Mouse (Mus musculus) liver, adult 2 months (tissue): ENCODE data around the gene Sec11a. TPM values are rescaled to one million over a fixed set of nuclear protein-coding genes. Genes with fewer than 3 reads are reported as not detected.

Experiments used
- DNase-seq: peaks from one replicate; pipeline ENCODE4 v3.0.0-alpha.2; 2011; ENCODE audit warnings: low read depth, low spot score; ENCODE audit errors: extremely low read depth
- H3K27ac ChIP-seq: fragments of 200-500 bp; replicated peaks from 2 replicates; pipeline ENCODE4 v1.5.1; 2012; ENCODE audit warnings: low read depth, mild to moderate bottlenecking, control low read depth, inconsistent platforms, low read length; ENCODE audit not compliant: insufficient read depth
- H3K27me3 ChIP-seq: fragments of 200-500 bp; 2 replicates; pipeline ENCODE4 v1.6.1; 2012; ENCODE audit warnings: mild to moderate bottlenecking, moderate library complexity, low read length, inconsistent platforms; ENCODE audit not compliant: control insufficient read depth, insufficient read depth
- H3K36me3 ChIP-seq: fragments of 200-500 bp; 2 replicates; pipeline ENCODE4 v1.6.1; 2012; ENCODE audit warnings: low read length, inconsistent platforms; ENCODE audit not compliant: control insufficient read depth, insufficient read depth
- H3K4me1 ChIP-seq: fragments of 200-500 bp; 2 replicates; pipeline ENCODE4 v1.6.1; 2011; ENCODE audit warnings: low read length; ENCODE audit not compliant: control insufficient read depth, insufficient read depth
- H3K4me3 ChIP-seq: fragments of 200-500 bp; 2 replicates; pipeline ENCODE4 v1.5.1; 2011; ENCODE audit warnings: low read depth, mild to moderate bottlenecking, control low read depth, low read length, moderate library complexity; ENCODE audit not compliant: insufficient read depth
- H3K79me2 ChIP-seq: fragments of 200-500 bp; 2 replicates; pipeline ENCODE4 v1.6.1; 2012; ENCODE audit warnings: inconsistent platforms, mild to moderate bottlenecking, low read length, moderate library complexity; ENCODE audit not compliant: control insufficient read depth, insufficient read depth
- H3K9ac ChIP-seq: fragments of 200-500 bp; 2 replicates; pipeline ENCODE4 v1.6.1; 2012; ENCODE audit warnings: low read depth, mild to moderate bottlenecking, control low read depth, inconsistent platforms, low read length
- CTCF ChIP-seq: fragments of 200-500 bp; IDR thresholded peaks from 2 replicates; pipeline ENCODE4 v1.5.1; 2011; ENCODE audit warnings: low read depth, low read length, control low read depth
- POLR2A ChIP-seq: fragments of 200-500 bp; IDR thresholded peaks from 2 replicates; pipeline ENCODE4 v1.6.1; 2011; ENCODE audit warnings: low read length, control low read depth; ENCODE audit not compliant: insufficient read depth; ENCODE audit errors: extremely low read depth
- WGBS: fragments of 180-500 bp; shearing (Covaris S2); methylation state at CpG from one replicate; pipeline ENCODE4 v1.1.7; 2018; 5-methylcytosine and 5-hydroxymethylcytosine counted together
- polyA plus RNA-seq: library from polyadenylated mRNA; depleted of rRNA; stranded (reverse); fragments of >200 nt; gene quantifications from 2 replicates; pipeline ENCODE4 v1.2.3, GENCODE M21; 2012
- total RNA-seq: library from RNA; depleted of rRNA; stranded (reverse); fragments of >200 nt; gene quantifications from 2 replicates; pipeline ENCODE4 v1.2.3, GENCODE M21; 2014

Sec11a gene
- total and polyA plus RNA-seq, 2 experiments: 64.6 to 103 TPM

DNA sequence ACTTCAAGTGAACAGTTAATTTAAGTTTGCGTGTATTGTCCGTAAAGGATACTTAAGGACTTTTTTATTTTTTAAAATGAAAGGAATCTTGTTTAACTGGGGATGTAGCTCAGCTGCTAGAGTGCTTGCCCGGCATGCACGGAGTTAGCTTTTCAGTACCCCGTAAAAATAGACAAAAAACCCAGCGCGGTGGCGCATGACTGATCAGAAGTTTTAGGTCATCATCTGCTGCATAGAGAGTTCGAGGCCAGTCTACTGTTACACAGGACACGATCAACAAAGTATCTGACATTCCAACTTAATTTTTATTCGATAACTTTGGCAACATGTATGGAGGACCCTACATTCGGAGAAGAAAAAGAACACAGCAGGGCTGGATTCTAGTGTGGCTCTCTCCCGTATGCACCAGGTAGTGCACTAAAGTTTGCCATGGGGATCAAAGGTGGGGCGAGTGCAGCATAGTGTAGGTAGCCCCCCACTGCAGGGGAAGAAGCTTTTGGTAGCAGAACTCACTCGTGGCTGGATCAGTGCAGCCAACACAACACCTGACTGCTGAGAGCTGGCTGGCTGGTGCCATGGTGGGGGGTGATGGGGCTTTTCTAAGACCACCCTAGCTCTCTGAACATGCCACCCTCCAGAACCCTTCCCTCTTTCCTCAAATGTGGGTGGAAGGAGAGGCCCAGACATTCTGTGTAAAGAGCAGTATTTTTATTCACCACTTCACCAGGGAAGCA lies 45.9 kb downstream of the Sec11a start:
- Histone ChIP-seq H3K36me3 (no peaks in the 10 kb centered on the region), H3K79me2 (no peaks in the 10 kb centered on the region), H3K4me1 (peaks cover 16% of the 10 kb centered on the region), H3K4me3 (peak overlapping the region; percentile 78), H3K9ac (peak overlapping the region; percentile 45; the same call in 1 of the 2 replicates), H3K27me3 (no peaks in the 10 kb centered on the region), H3K27ac (peak overlapping the region; percentile 37)
- TF ChIP-seq POLR2A (no peak), CTCF (no peak)
- DNase-seq: no peak
- 23% methylated on average over 15 of the region's 15 CpGs for WGBS

DNA sequence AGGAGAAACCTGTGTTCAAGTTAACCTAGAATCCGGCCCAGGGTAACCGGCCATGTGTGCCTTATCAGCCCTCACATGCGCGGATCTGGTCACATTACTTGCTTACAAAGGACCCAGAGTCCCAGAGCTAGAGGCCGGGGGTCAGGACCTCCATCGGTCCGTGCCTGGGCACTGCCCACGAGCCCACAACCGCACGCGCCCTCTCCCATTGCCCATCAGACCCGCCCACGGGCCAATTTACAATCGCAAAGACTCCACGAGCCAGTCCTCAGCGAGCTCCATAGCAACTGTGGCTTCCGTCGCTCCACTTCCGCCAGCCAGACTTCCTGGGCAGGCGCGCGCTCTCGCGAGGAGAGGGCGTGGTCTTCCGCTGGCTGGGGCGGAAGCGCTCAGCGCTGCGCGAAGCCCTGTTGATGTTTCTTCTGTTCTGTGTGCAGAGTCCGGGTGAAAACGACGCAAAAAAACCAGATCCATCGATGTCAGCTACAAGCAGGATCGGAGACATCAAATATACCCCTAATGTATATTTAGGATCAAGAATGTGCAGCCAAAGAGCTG lies 46.6 kb downstream of the Sec11a start, which contains the start of gene Wdr73:
Gene Wdr73 (minus strand): TSS at position 326 of the 558 bp plus-strand sequence.
- Histone ChIP-seq H3K9ac (peak within 1 kb of the TSS; percentile 70), H3K4me3 (peak within 1 kb of the TSS; percentile 78), H3K27me3 (no peaks in the 10 kb centered on the region), H3K27ac (peak within 1 kb of the TSS; percentile 37), H3K79me2 (no peaks in the 10 kb centered on the region), H3K4me1 (peaks cover 16% of the 10 kb centered on the region), H3K36me3 (no peaks in the 10 kb centered on the region)
- WGBS: under 1% methylated on average over 36 of the region's 36 CpGs
- DNase-seq: peak; percentile 81
- TF ChIP-seq CTCF (no peak), POLR2A (peak; percentile 75; the same call in 1 of the 2 replicates)

DNA sequence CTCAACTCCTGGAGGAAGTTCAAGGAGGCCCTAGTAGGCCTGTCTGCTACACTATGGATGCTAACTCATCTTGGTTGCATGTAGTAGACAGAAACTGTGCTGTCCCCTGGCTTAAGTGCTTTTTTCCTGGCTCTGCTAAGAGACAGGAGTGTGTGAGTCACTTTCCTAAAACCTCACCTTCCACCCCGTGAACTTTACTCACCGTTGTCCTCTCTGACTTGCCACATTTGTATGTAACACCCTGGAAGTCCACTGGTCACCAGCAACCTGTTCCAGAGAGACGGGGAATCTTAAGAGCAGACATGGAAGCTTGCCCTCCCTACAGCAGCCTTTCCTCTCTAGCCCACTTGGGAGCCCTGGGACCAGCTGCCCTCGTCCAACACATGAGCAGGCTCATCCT lies 49.9 kb downstream of the Sec11a start:
- no peak overlapping the region for H3K4me3 ChIP-seq
- peaks cover 16% of the 10 kb centered on the region for H3K4me1 ChIP-seq
- H3K27ac ChIP-seq: peak overlapping the region; percentile 90
- TF ChIP-seq CTCF (no peak), POLR2A (no peak)
- H3K27me3 ChIP-seq: no peaks in the 10 kb centered on the region
- no peaks in the 10 kb centered on the region for H3K79me2 ChIP-seq
- WGBS: 22% methylated on average over 4 of the region's 4 CpGs
- H3K9ac ChIP-seq: peak overlapping the region; percentile 37; the same call in 1 of the 2 replicates
- DNase-seq: peak; percentile 92
- 0 out of 2 replicates have a peak, but pooled peaks cover 1% of the 10 kb centered on the region for H3K36me3 ChIP-seq

DNA sequence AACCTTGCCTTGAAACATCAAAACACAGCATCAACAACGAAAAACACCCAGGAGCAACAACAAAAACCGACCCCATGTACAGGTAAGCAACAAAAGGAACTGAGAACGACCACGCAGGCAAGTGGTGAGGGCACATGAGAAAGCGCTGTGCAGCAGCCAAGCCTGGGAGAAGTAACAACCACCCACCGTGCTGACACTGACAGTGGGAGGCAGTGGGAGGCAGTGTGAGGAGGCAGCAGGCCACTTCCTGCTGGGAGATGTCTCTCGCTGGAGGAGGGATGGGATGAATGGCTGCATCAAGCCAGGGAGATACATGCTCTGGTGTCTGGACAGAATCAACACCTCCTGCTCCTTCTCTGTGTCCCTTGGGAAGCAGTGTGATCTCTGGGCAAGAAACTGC lies 50.4 kb downstream of the Sec11a start:
- no peak for DNase-seq
- H3K36me3 ChIP-seq: peaks cover 5% of the 10 kb centered on the region; the same call in 1 of the 2 replicates
- peak overlapping the region; percentile 75 for H3K27ac ChIP-seq
- H3K4me1 ChIP-seq: peaks cover 16% of the 10 kb centered on the region
- no peaks in the 10 kb centered on the region for H3K79me2 ChIP-seq
- no peak overlapping the region for H3K4me3 ChIP-seq
- WGBS: 89% methylated on average over 7 of the region's 7 CpGs
- no peak for TF ChIP-seq CTCF
- TF ChIP-seq POLR2A: no peak
- peak overlapping the region; percentile 23; the same call in 1 of the 2 replicates for H3K9ac ChIP-seq
- no peaks in the 10 kb centered on the region for H3K27me3 ChIP-seq

DNA sequence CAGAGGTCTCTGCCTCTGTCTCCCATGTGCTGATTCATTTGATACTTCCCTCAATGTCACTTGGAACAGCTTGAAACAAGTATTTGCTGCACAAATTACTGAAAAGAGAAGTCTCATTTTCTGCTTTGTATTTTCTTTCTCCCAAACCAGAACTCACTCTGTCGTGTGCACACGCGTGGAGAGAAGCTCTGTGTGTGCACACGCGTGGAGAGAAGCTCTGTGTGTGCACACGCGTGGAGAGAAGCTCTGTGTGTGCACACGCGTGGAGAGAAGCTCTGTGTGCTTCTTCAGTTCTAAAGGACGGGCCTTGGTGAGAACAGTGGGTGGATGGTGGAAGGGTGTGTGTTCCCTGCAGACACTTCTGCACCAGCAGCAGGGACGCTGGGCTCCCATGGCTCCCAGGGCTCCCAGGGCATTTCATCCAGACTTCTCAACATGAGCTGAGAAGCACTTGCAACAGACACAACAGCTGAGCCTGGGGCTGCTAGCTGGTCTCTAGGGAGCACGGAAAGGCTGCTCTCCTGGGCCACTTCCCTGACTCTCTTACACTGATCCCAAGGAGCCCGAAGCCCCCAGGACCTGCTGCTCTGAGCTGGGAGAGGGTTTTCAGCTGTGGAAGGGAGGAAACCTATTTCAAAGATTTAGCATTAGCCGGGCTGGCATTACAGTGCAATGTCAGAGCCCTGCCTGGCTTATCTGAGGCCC lies 52.6 kb downstream of the Sec11a start:
- Histone ChIP-seq H3K9ac (no peak overlapping the region), H3K27ac (no peak overlapping the region), H3K27me3 (no peaks in the 10 kb centered on the region), H3K36me3 (peaks cover 12% of the 10 kb centered on the region; the same call in 1 of the 2 replicates), H3K79me2 (no peaks in the 10 kb centered on the region), H3K4me3 (no peak overlapping the region), H3K4me1 (peaks cover 10% of the 10 kb centered on the region)
- WGBS: 97% methylated on average over 14 of the region's 14 CpGs
- no peak for TF ChIP-seq CTCF
- TF ChIP-seq POLR2A: no peak
- no peak for DNase-seq
